Mouse (Mus musculus): ENCODE measurements around the gene Zfp579.
"Not testable (repeated sequence)": the region's sequence is repeated elsewhere in the genome, so short reads cannot be mapped to it uniquely, and the experiment has no call there.

Gene Zfp579

GRCm38 (mm10) chr7:5015118-5016001, 19.4 kb upstream of the Zfp579 start, which contains the start of gene Gm44973:
Gm44973 (plus strand) TSS chr7:5015496.
- DNase-seq (ENCODE audit: low spot score): peak; percentile 95

- DNase-seq (ENCODE audit: low spot score): peak; percentile 99
Observed at GRCm38 (mm10) chr7:5014251-5015117, 18.5 kb upstream of the Zfp579 start, which contains the start of the genes Zfp524 and Fiz1. Zfp524 (plus strand) TSS chr7:5014415. Fiz1 (minus strand) TSS chr7:5014697.

GRCm38 (mm10) chr7:5012681-5013513, 16.9 kb upstream of the Zfp579 start:
- DNase-seq (ENCODE audit: low spot score): no peak

GRCm38 (mm10) chr7:5008229-5008628, 12.3 kb upstream of the Zfp579 start:
- DNase-seq (ENCODE audit: low spot score): no peak

GRCm38 (mm10) chr7:5002876-5003275, 6.9 kb upstream of the Zfp579 start:
- DNase-seq (ENCODE audit: low spot score): not testable (repeated sequence)

- peak; percentile 20 for DNase-seq (ENCODE audit: low spot score)
Observed at GRCm38 (mm10) chr7:4999876-5000275, 3.9 kb upstream of the Zfp579 start.

- no peak for DNase-seq (ENCODE audit: low spot score)
Observed at GRCm38 (mm10) chr7:4996934-4997333, 976 bp upstream of the Zfp579 start.

GRCm38 (mm10) chr7:4995268-4996002, 523 bp downstream of the Zfp579 start:
- DNase-seq (ENCODE audit: low spot score): no peak

GRCm38 (mm10) chr7:4993999-4994788, 1.8 kb downstream of the Zfp579 start:
- no peak for DNase-seq (ENCODE audit: low spot score)

GRCm38 (mm10) chr7:4993347-4993998, 2.5 kb downstream of the Zfp579 start:
- DNase-seq (ENCODE audit: low spot score): no peak

GRCm38 (mm10) chr7:4988250-4988649, 7.7 kb downstream of the Zfp579 start:
- no peak for DNase-seq (ENCODE audit: low spot score)

- DNase-seq (ENCODE audit: low spot score): no peak
Observed at GRCm38 (mm10) chr7:4976832-4977231, 19.1 kb downstream of the Zfp579 start.

GRCm38 (mm10) chr7:4975455-4975854, 20.5 kb downstream of the Zfp579 start:
- DNase-seq (ENCODE audit: low spot score): no peak

GRCm38 (mm10) chr7:4972321-4973047, 23.5 kb downstream of the Zfp579 start:
- DNase-seq (ENCODE audit: low spot score): no peak

GRCm38 (mm10) chr7:4971710-4972109, 24.2 kb downstream of the Zfp579 start:
- DNase-seq (ENCODE audit: low spot score): no peak

- no peak for DNase-seq (ENCODE audit: low spot score)
Observed at GRCm38 (mm10) chr7:4971068-4971467, 24.9 kb downstream of the Zfp579 start, which contains the start of gene Sbk3. Sbk3 (minus strand) TSS chr7:4971168.

GRCm38 (mm10) chr7:4964988-4965387, 31.0 kb downstream of the Zfp579 start:
- DNase-seq (ENCODE audit: low spot score): no peak

- peak; percentile 69 for DNase-seq (ENCODE audit: low spot score)
Observed at GRCm38 (mm10) chr7:4964272-4964671, 31.7 kb downstream of the Zfp579 start, which contains the start of gene Sbk2. Sbk2 (minus strand) TSS chr7:4964406.

GRCm38 (mm10) chr7:4963527-4963926, 32.4 kb downstream of the Zfp579 start:
- DNase-seq (ENCODE audit: low spot score): no peak
